Mouse (Mus musculus) heart, embryonic 14.5 days (tissue): Measurements from ENCODE around the gene Sec24a. TPM values are rescaled to one million over a fixed set of nuclear protein-coding genes. Genes with fewer than 3 reads are reported as not detected.
"Not testable (repeated sequence)": the region's sequence is repeated elsewhere in the genome, so short reads cannot be mapped to it uniquely, and the experiment has no call there.

Source experiments
- ATAC-seq: fragments of 200-750 bp; cut with Nextera tagmentation; 2 replicates; pipeline ENCODE4 v1.8.0; 2017; ENCODE audit warnings: low read depth, moderate TSS enrichment; ENCODE audit not compliant: insufficient number of reproducible peaks, insufficient read depth, low FRiP score
- H3K27ac ChIP-seq, 2 experiments: fragments of 200-500 bp in 1 of 2; fragments of 300-500 bp in 1 of 2; sonication (generic) in 1 of 2; replicated peaks in 1 of 2; 2 replicates each; pipeline ENCODE4 v1.5.1; 2012 to 2014; ENCODE audit warnings: low read depth in 2 of 2, low read length in 2 of 2, control low read depth in 1 of 2, mild to moderate bottlenecking in 1 of 2, mixed read lengths in 1 of 2; ENCODE audit not compliant: control insufficient read depth in 1 of 2, insufficient read depth in 1 of 2
- H3K27me3 ChIP-seq: fragments of 300-500 bp; sonication (generic); 2 replicates; pipeline ENCODE4 v1.6.1; 2014; ENCODE audit warnings: mild to moderate bottlenecking, low read length, control low read depth; ENCODE audit not compliant: control insufficient read depth, insufficient read depth
- H3K36me3 ChIP-seq: fragments of 300-500 bp; sonication (generic); 2 replicates; pipeline ENCODE4 v1.6.1; 2014; ENCODE audit warnings: mild to moderate bottlenecking, control low read depth, low read length, mixed read lengths; ENCODE audit not compliant: control insufficient read depth, insufficient read depth
- H3K4me1 ChIP-seq, 2 experiments: fragments of 200-500 bp in 1 of 2; fragments of 300-500 bp in 1 of 2; sonication (generic) in 1 of 2; 2 replicates each; pipeline ENCODE4 v1.6.1; 2012 to 2014; ENCODE audit warnings: low read length in 2 of 2, control low read depth in 1 of 2, mixed read lengths in 1 of 2; ENCODE audit not compliant: control insufficient read depth in 2 of 2, insufficient read depth in 2 of 2
- H3K4me2 ChIP-seq: fragments of 300-500 bp; sonication (generic); 2 replicates; pipeline ENCODE4 v1.6.1; 2014; ENCODE audit warnings: mild to moderate bottlenecking, low read length
- H3K4me3 ChIP-seq, 2 experiments: fragments of 200-500 bp in 1 of 2; fragments of 300-500 bp in 1 of 2; sonication (generic) in 1 of 2; 2 replicates each; pipeline ENCODE4 v1.5.1; 2012 to 2014; ENCODE audit warnings: low read length in 2 of 2, mild to moderate bottlenecking in 2 of 2, control low read depth in 1 of 2, low read depth in 1 of 2, moderate library complexity in 1 of 2; ENCODE audit not compliant: control insufficient read depth in 1 of 2, insufficient read depth in 1 of 2
- H3K9ac ChIP-seq: fragments of 300-500 bp; sonication (generic); 2 replicates; pipeline ENCODE4 v1.6.1; 2014; ENCODE audit warnings: mild to moderate bottlenecking, low read length
- H3K9me3 ChIP-seq: fragments of 300-500 bp; sonication (generic); 2 replicates; pipeline ENCODE4 v1.6.1; 2016; ENCODE audit warnings: low read length, control low read depth; ENCODE audit not compliant: control insufficient read depth
- WGBS: fragments of 180-500 bp; shearing (Covaris S2); extraction: QIAGEN DNeasy Blood & Tissue Kit; methylation state at CpG from one replicate; pipeline ENCODE4 v1.1.7; 2014; 5-methylcytosine and 5-hydroxymethylcytosine counted together
- polyA plus RNA-seq: library from polyadenylated mRNA; unstranded; fragments of >200 nt; fragmentation: Nextera tagmentation; extraction: Ambion mirVana; gene quantifications from 2 replicates; pipeline ENCODE4 v1.2.1, GENCODE M21; 2014

Gene Sec24a
- polyA plus RNA-seq, 1 experiment from 2014 or later = 12.0 TPM

- Histone ChIP-seq H3K4me3 (no peak overlapping the region), H3K27me3 (no peaks in the 10 kb centered on the region; the same call in 1 of the 2 replicates), H3K4me2 (no peak overlapping the region), H3K27ac (no peak overlapping the region), H3K36me3 (no peaks in the 10 kb centered on the region), H3K9me3 (no peaks in the 10 kb centered on the region), H3K9ac (no peak overlapping the region), H3K4me1 (peaks cover 5 to 14% of the 10 kb centered on the region in 2 experiments)
- WGBS = 85% methylated on average over 2 of the region's 2 CpGs
- ATAC-seq = no peak
Observed at GRCm38 (mm10) chr11:51759251-51759650, 4.2 kb downstream of the Sec24a start.

- H3K36me3 ChIP-seq, H3K4me2 ChIP-seq, H3K27me3 ChIP-seq, H3K9ac ChIP-seq, H3K4me3 ChIP-seq, ATAC-seq, H3K9me3 ChIP-seq, H3K27ac ChIP-seq: not testable (repeated sequence)
- peaks cover 5 to 12% of the 10 kb centered on the region in 2 experiments for H3K4me1 ChIP-seq
- WGBS = 91% methylated on average over 5 of the region's 5 CpGs
Observed at GRCm38 (mm10) chr11:51758207-51758606, 5.2 kb downstream of the Sec24a start.

DNA sequence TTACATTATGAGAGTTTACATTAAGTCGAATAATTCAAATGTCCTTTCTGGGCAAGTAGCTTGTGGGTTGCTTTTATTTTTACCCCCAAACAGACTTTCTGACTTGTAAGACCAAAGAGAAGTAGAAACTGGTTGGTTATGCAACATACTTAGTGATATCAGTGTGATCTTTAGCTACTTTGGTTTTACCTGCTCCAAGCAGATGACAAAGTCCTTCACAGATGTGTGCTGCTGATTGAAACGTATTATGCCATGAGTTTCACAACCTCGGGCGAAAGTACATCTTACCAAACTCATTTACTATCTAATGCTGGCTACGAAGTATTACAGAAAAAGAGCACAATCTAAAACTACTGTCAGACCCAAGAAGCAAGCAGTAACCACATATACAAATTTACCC, 5.8 kb downstream of the Sec24a start:
- no peaks in the 10 kb centered on the region; the same call in 1 of the 2 replicates for H3K27me3 ChIP-seq
- ATAC-seq = no peak
- H3K4me1 ChIP-seq = peaks cover 5 to 7% of the 10 kb centered on the region in 2 experiments
- no peaks in the 10 kb centered on the region for H3K9me3 ChIP-seq
- H3K4me3 ChIP-seq = no peak overlapping the region
- H3K36me3 ChIP-seq = peaks cover 3% of the 10 kb centered on the region; the same call in 1 of the 2 replicates
- no peak overlapping the region for H3K27ac ChIP-seq
- no peak overlapping the region for H3K9ac ChIP-seq
- 93% methylated on average over 5 of the region's 5 CpGs for WGBS
- H3K4me2 ChIP-seq = no peak overlapping the region

- H3K4me1 ChIP-seq = peaks cover 5 to 7% of the 10 kb centered on the region in 2 experiments
- ATAC-seq = no peak
- no peaks in the 10 kb centered on the region for H3K9me3 ChIP-seq
- no peaks in the 10 kb centered on the region; the same call in 1 of the 2 replicates for H3K27me3 ChIP-seq
- peaks cover 3% of the 10 kb centered on the region; the same call in 1 of the 2 replicates for H3K36me3 ChIP-seq
- H3K9ac ChIP-seq = peak overlapping the region; percentile 93
- peak overlapping the region; percentile 75 to 83; a peak in 3 of 4 replicates for H3K27ac ChIP-seq
- H3K4me3 ChIP-seq = peak overlapping the region; percentile 57 to 91
- peak overlapping the region; percentile 94 for H3K4me2 ChIP-seq
- 76% methylated on average over 11 of the region's 11 CpGs for WGBS
Observed at GRCm38 (mm10) chr11:51757023-51757422, 6.4 kb downstream of the Sec24a start.

DNA sequence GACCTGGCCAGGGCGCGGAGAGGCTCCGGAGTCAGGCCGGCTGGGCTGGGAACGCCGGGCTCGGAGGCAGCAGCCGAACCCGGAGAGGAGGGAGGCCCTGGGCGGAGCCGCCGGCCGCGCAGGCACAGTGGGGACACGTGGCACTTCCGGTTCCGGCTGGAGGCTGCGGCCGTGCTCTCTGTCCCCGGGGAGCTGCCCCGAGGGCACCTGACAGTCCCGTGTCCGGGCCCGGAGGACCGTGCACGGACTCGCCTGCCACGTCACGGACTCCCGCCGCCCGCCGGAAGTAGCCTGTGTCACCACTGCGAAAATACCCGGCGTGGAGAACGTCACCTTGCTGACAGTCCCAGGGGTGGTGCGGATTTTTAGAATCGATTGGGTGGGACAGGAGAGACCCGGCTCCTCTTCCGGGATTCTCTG, 7.1 kb downstream of the Sec24a start:
- Histone ChIP-seq H3K4me2 (peak overlapping the region; percentile 94), H3K27me3 (no peaks in the 10 kb centered on the region; the same call in 1 of the 2 replicates), H3K4me1 (peaks cover 5 to 7% of the 10 kb centered on the region in 2 experiments), H3K9me3 (no peaks in the 10 kb centered on the region), H3K9ac (peak overlapping the region; percentile 93), H3K4me3 (peak overlapping the region; percentile 57 to 91), H3K27ac (peak overlapping the region; percentile 75 to 83), H3K36me3 (peaks cover 3% of the 10 kb centered on the region; the same call in 1 of the 2 replicates)
- WGBS = under 1% methylated on average over 41 of the region's 41 CpGs
- ATAC-seq = peak; percentile 97

GRCm38 (mm10) chr11:51755621-51756311, 7.7 kb downstream of the Sec24a start:
- under 1% methylated on average over 46 of the region's 46 CpGs for WGBS
- H3K27ac ChIP-seq = peak overlapping the region; percentile 8 to 83
- peak overlapping the region; percentile 94 for H3K4me2 ChIP-seq
- H3K4me1 ChIP-seq = peaks cover 5 to 7% of the 10 kb centered on the region in 2 experiments
- peak overlapping the region; percentile 57 to 91 for H3K4me3 ChIP-seq
- H3K27me3 ChIP-seq = no peaks in the 10 kb centered on the region; the same call in 1 of the 2 replicates
- H3K9ac ChIP-seq = peak overlapping the region; percentile 93
- ATAC-seq = peak; percentile 48
- peaks cover 3% of the 10 kb centered on the region; the same call in 1 of the 2 replicates for H3K36me3 ChIP-seq
- no peaks in the 10 kb centered on the region for H3K9me3 ChIP-seq

- not testable (repeated sequence) for H3K4me1 ChIP-seq, H3K4me3 ChIP-seq, ATAC-seq, H3K27me3 ChIP-seq, H3K9ac ChIP-seq, H3K9me3 ChIP-seq, H3K4me2 ChIP-seq, H3K27ac ChIP-seq, H3K36me3 ChIP-seq
- 68% methylated on average over 6 of the region's 6 CpGs for WGBS
Observed at GRCm38 (mm10) chr11:51751623-51752225, 11.7 kb downstream of the Sec24a start.
